ENCODE assay signal across 8 mouse cellular contexts in genomic region chr4:62360805-62361455, GRCm38 (mm10). TPM values are rescaled to one million over a fixed set of nuclear protein-coding genes. Genes with fewer than 3 reads are reported as not detected.
DNase-seq lines count a peak whose midpoint lies in the region; ATAC-seq and TF ChIP-seq lines count a peak whose summit lies in the region.

No protein-coding gene starts in this region.

- peak overlapping the region; percentile 57 for H3K9ac ChIP-seq in neural tube, embryonic 15.5 days (replicated peaks)

- H3K4me3 ChIP-seq in cerebellum, adult 2 months (replicated peaks; ENCODE audit: insufficient read depth, low read depth, low read length) = peak overlapping the region; percentile 67
- H3K4me3 ChIP-seq in forebrain, embryonic 10.5 days = peak overlapping the region; percentile 63
- peak overlapping the region; percentile 72 for H3K4me3 ChIP-seq in limb, embryonic 10.5 days
- H3K4me3 ChIP-seq in neural tube, embryonic 15.5 days (replicated peaks) = peak overlapping the region; percentile 89

- no peaks in the 10 kb centered on the region for H3K36me3 ChIP-seq in forebrain, embryonic 10.5 days (replicated peaks)
- H3K36me3 ChIP-seq in limb, embryonic 10.5 days = no peaks in the 10 kb centered on the region
- 0 out of 2 replicates have a peak, but pooled peaks cover 3% of the 10 kb centered on the region for H3K36me3 ChIP-seq in neural tube, embryonic 15.5 days

- H3K4me1 ChIP-seq in cerebellum, adult 2 months (ENCODE audit: control insufficient read depth, insufficient read depth, low read length) = no peaks in the 10 kb centered on the region
- H3K4me1 ChIP-seq in forebrain, embryonic 10.5 days = peaks cover 24% of the 10 kb centered on the region
- peaks cover 14% of the 10 kb centered on the region for H3K4me1 ChIP-seq in limb, embryonic 10.5 days
- peaks cover 31% of the 10 kb centered on the region for H3K4me1 ChIP-seq in neural tube, embryonic 15.5 days

- H3K27me3 ChIP-seq in cerebellum, adult 2 months (ENCODE audit: control insufficient read depth, insufficient read depth, low read length) = no peaks in the 10 kb centered on the region
- no peaks in the 10 kb centered on the region for H3K27me3 ChIP-seq in forebrain, embryonic 10.5 days (ENCODE audit: poor library complexity, severe bottlenecking)
- H3K27me3 ChIP-seq in limb, embryonic 10.5 days (ENCODE audit: low read depth, poor library complexity, severe bottlenecking) = no peaks in the 10 kb centered on the region
- H3K27me3 ChIP-seq in neural tube, embryonic 15.5 days (replicated peaks) = no peaks in the 10 kb centered on the region

- peak; percentile 62; the same call in 1 of the 2 replicates for ATAC-seq in neural tube, embryonic 15.5 days (ENCODE audit: low FRiP score)

- H3K27ac ChIP-seq in cerebellum, adult 2 months (ENCODE audit: insufficient read depth, low read length) = no peak overlapping the region
- peak overlapping the region; percentile 89 for H3K27ac ChIP-seq in forebrain, embryonic 10.5 days
- H3K27ac ChIP-seq in limb, embryonic 10.5 days = peak overlapping the region; percentile 85
- H3K27ac ChIP-seq in neural tube, embryonic 15.5 days (replicated peaks) = peak overlapping the region; percentile 83

- no peak for DNase-seq in cerebellum, adult 2 months
- no peak for DNase-seq in cerebellum, adult 18-20 months
- DNase-seq in 3T3-L1 (ENCODE audit: low read depth, low spot score) = peak; percentile 51
- DNase-seq in forebrain, embryonic 10.5 days (ENCODE audit: extremely low spot score, low spot score) = no peak
- DNase-seq in limb, embryonic 10.5 days (ENCODE audit: low spot score) = no peak
- DNase-seq in cerebellum, adult 11 months = no peak
- DNase-seq in right cerebral cortex, postnatal 25 days = no peak

- no peaks in the 10 kb centered on the region for H3K9me3 ChIP-seq in forebrain, embryonic 10.5 days
- H3K9me3 ChIP-seq in limb, embryonic 10.5 days (replicated peaks) = no peaks in the 10 kb centered on the region
- no peaks in the 10 kb centered on the region for H3K9me3 ChIP-seq in neural tube, embryonic 15.5 days (replicated peaks)

- H3K4me2 ChIP-seq in neural tube, embryonic 15.5 days = peak overlapping the region; percentile 80

- TF ChIP-seq CTCF in cerebellum, adult 2 months (IDR thresholded peaks at IDR 0.05; ENCODE audit: borderline replicate concordance, insufficient read depth, low read depth, low read length) = no peak

- no peak for TF ChIP-seq POLR2A in cerebellum, adult 2 months (IDR thresholded peaks at IDR 0.05; ENCODE audit: borderline replicate concordance, insufficient read depth, low read length)

- under 1% methylated on average over 22 of the region's 22 CpGs for WGBS in cerebellum, adult 2 months
- WGBS in forebrain, embryonic 10.5 days = 1% methylated on average over 22 of the region's 22 CpGs
- under 1% methylated on average over 22 of the region's 22 CpGs for WGBS in limb, embryonic 10.5 days
- WGBS in neural tube, embryonic 15.5 days = under 1% methylated on average over 22 of the region's 22 CpGs

RNA-seq across cellular contexts. Expression of gene Slc31a1, which starts 0.4 kb away (rescaled TPM):
- 20.8 and 24.1 TPM in 2 replicates for polyA plus RNA-seq in cerebellum, adult 2 months (2012; rRNA removed)
- 54.9 and 55.1 TPM in 2 replicates for polyA plus RNA-seq in forebrain, embryonic 10.5 days (2016; fragmentation: Nextera tagmentation; extraction: Ambion mirVana)
- polyA plus RNA-seq in limb, embryonic 10.5 days (2016; fragmentation: Nextera tagmentation; extraction: Ambion mirVana) = 42.2 and 48.7 TPM in 2 replicates
- polyA plus RNA-seq in neural tube, embryonic 15.5 days (2015; fragmentation: Nextera tagmentation; extraction: Ambion mirVana) = 32.2 and 36.5 TPM in 2 replicates

RNA-seq across cellular contexts. Expression of gene Fkbp15, which starts 0.6 kb away (rescaled TPM):
- polyA plus RNA-seq in cerebellum, adult 2 months (2012; rRNA removed) = 26.4 and 28.5 TPM in 2 replicates
- polyA plus RNA-seq in forebrain, embryonic 10.5 days (2016; fragmentation: Nextera tagmentation; extraction: Ambion mirVana) = 18.1 and 18.5 TPM in 2 replicates
- 16.4 and 19.6 TPM in 2 replicates for polyA plus RNA-seq in limb, embryonic 10.5 days (2016; fragmentation: Nextera tagmentation; extraction: Ambion mirVana)
- 22.6 and 24.2 TPM in 2 replicates for polyA plus RNA-seq in neural tube, embryonic 15.5 days (2015; fragmentation: Nextera tagmentation; extraction: Ambion mirVana)

RNA-seq across cellular contexts. Expression of gene Cdc26, which starts 47.5 kb away (rescaled TPM):
- 55.0 and 65.8 TPM in 2 replicates for polyA plus RNA-seq in cerebellum, adult 2 months (2012; rRNA removed)
- 202 and 205 TPM in 2 replicates for polyA plus RNA-seq in forebrain, embryonic 10.5 days (2016; fragmentation: Nextera tagmentation; extraction: Ambion mirVana)
- polyA plus RNA-seq in limb, embryonic 10.5 days (2016; fragmentation: Nextera tagmentation; extraction: Ambion mirVana) = 223 and 233 TPM in 2 replicates
- polyA plus RNA-seq in neural tube, embryonic 15.5 days (2015; fragmentation: Nextera tagmentation; extraction: Ambion mirVana) = 76.8 and 95.4 TPM in 2 replicates

RNA-seq across cellular contexts. Expression of gene Prpf4, which starts 47.7 kb away (rescaled TPM):
- 20.4 and 21.2 TPM in 2 replicates for polyA plus RNA-seq in cerebellum, adult 2 months (2012; rRNA removed)
- 37.8 and 38.3 TPM in 2 replicates for polyA plus RNA-seq in forebrain, embryonic 10.5 days (2016; fragmentation: Nextera tagmentation; extraction: Ambion mirVana)
- polyA plus RNA-seq in limb, embryonic 10.5 days (2016; fragmentation: Nextera tagmentation; extraction: Ambion mirVana) = 38.4 and 38.6 TPM in 2 replicates
- polyA plus RNA-seq in neural tube, embryonic 15.5 days (2015; fragmentation: Nextera tagmentation; extraction: Ambion mirVana) = 15.3 and 16.4 TPM in 2 replicates
